Mouse (Mus musculus): ENCODE results near the gene Tmem196. TPM values are rescaled to one million over a fixed set of nuclear protein-coding genes. Genes with fewer than 3 reads are reported as not detected.
"Not testable (repeated sequence)": the region's sequence is repeated elsewhere in the genome, so short reads cannot be mapped to it uniquely, and the experiment has no call there.

Gene Tmem196
- polyA plus RNA-seq, 1 experiment from 2014 or later = 19.1 TPM

- WGBS = 36% methylated on average over 4 of the region's 4 CpGs
- ATAC-seq = peak; percentile 40; the same call in 1 of the 2 replicates
These were observed 69.1 kb downstream of the Tmem196 start for GRCm38 (mm10) chr12:120014768-120015167.

GRCm38 (mm10) chr12:120015201-120015600 lies 69.6 kb downstream of the Tmem196 start:
- H3K4me3 ChIP-seq (ENCODE audit: low read length) = no peak overlapping the region
- H3K9me3 ChIP-seq (ENCODE audit: control insufficient read depth, low read length) = no peaks in the 10 kb centered on the region
- no peak overlapping the region for H3K4me2 ChIP-seq (ENCODE audit: low read length)
- H3K27me3 ChIP-seq (replicated peaks; ENCODE audit: control insufficient read depth, insufficient read depth, low read length) = no peaks in the 10 kb centered on the region
- no peak overlapping the region for H3K9ac ChIP-seq (ENCODE audit: low read depth, low read length)
- no peak overlapping the region for H3K27ac ChIP-seq (ENCODE audit: low read depth, low read length)
- WGBS = 21% methylated on average over 1 of the region's 1 CpGs
- no peaks in the 10 kb centered on the region for H3K36me3 ChIP-seq (ENCODE audit: control insufficient read depth, insufficient read depth, low read length)
- peak; percentile 52; the same call in 1 of the 2 replicates for ATAC-seq
- no peaks in the 10 kb centered on the region for H3K4me1 ChIP-seq (ENCODE audit: control insufficient read depth, insufficient read depth, low read depth, low read length)

More at GRCm38 (mm10) chr12:120014768-120015167, 69.1 kb downstream of the Tmem196 start:
- no peaks in the 10 kb centered on the region for H3K4me1 ChIP-seq (ENCODE audit: control insufficient read depth, insufficient read depth, low read depth, low read length)
- H3K4me3 ChIP-seq (ENCODE audit: low read length) = no peak overlapping the region
- H3K27ac ChIP-seq (ENCODE audit: low read depth, low read length) = 0 out of 2 replicates have a peak overlapping the region, but pooled peaks have one; percentile 39
- H3K9me3 ChIP-seq (ENCODE audit: control insufficient read depth, low read length) = no peaks in the 10 kb centered on the region
- H3K4me2 ChIP-seq (ENCODE audit: low read length) = no peak overlapping the region
- H3K36me3 ChIP-seq (ENCODE audit: control insufficient read depth, insufficient read depth, low read length) = no peaks in the 10 kb centered on the region
- H3K9ac ChIP-seq (ENCODE audit: low read depth, low read length) = no peak overlapping the region
- H3K27me3 ChIP-seq (replicated peaks; ENCODE audit: control insufficient read depth, insufficient read depth, low read length) = no peaks in the 10 kb centered on the region

GRCm38 (mm10) chr12:120028089-120028959 lies 82.7 kb downstream of the Tmem196 start:
- WGBS = 83% methylated on average over 15 of the region's 15 CpGs

More at GRCm38 (mm10) chr12:120028089-120028959, 82.7 kb downstream of the Tmem196 start:
- not testable (repeated sequence) for H3K27ac ChIP-seq (ENCODE audit: low read depth, low read length); H3K9ac ChIP-seq (ENCODE audit: low read depth, low read length); H3K27me3 ChIP-seq (replicated peaks; ENCODE audit: control insufficient read depth, insufficient read depth, low read length); H3K4me1 ChIP-seq (ENCODE audit: control insufficient read depth, insufficient read depth, low read depth, low read length); H3K9me3 ChIP-seq (ENCODE audit: control insufficient read depth, low read length); H3K36me3 ChIP-seq (ENCODE audit: control insufficient read depth, insufficient read depth, low read length); H3K4me3 ChIP-seq (ENCODE audit: low read length); ATAC-seq; H3K4me2 ChIP-seq (ENCODE audit: low read length)

All from hindbrain, embryonic 16.5 days (tissue).